Mouse (Mus musculus) heart, embryonic 15.5 days (tissue): ENCODE measurements around the gene Tcf7l1. TPM values are rescaled to one million over a fixed set of nuclear protein-coding genes. Genes with fewer than 3 reads are reported as not detected.
A peak's percentile ranks its signal among the peaks of the same experiment; 100 is the strongest.

Experiments
- ATAC-seq: fragments of 200-750 bp; cut with Nextera tagmentation; replicated peaks from 2 replicates; pipeline ENCODE4 v1.8.0; 2017; ENCODE audit warnings: low read depth, moderate TSS enrichment; ENCODE audit not compliant: insufficient number of reproducible peaks, insufficient read depth, low FRiP score
- H3K27ac ChIP-seq: fragments of 300-500 bp; sonication (generic); 2 replicates; pipeline ENCODE4 v1.5.1; 2015; ENCODE audit warnings: mild to moderate bottlenecking, inconsistent platforms
- H3K27me3 ChIP-seq: fragments of 300-500 bp; sonication (generic); 2 replicates; pipeline ENCODE4 v1.6.1; 2015; ENCODE audit warnings: inconsistent platforms
- H3K36me3 ChIP-seq: fragments of 300-500 bp; sonication (generic); 2 replicates; pipeline ENCODE4 v1.6.1; 2015; ENCODE audit warnings: mild to moderate bottlenecking, inconsistent platforms
- H3K4me1 ChIP-seq: fragments of 300-500 bp; sonication (generic); replicated peaks from 2 replicates; pipeline ENCODE4 v1.6.1; 2015; ENCODE audit warnings: inconsistent platforms
- H3K4me2 ChIP-seq: fragments of 300-500 bp; sonication (generic); 2 replicates; pipeline ENCODE4 v1.6.1; 2015; ENCODE audit warnings: inconsistent platforms, mild to moderate bottlenecking, moderate library complexity
- H3K4me3 ChIP-seq: fragments of 300-500 bp; sonication (generic); 2 replicates; pipeline ENCODE4 v1.5.1; 2015; ENCODE audit warnings: mild to moderate bottlenecking, inconsistent platforms
- H3K9ac ChIP-seq: fragments of 300-500 bp; sonication (generic); 2 replicates; pipeline ENCODE4 v1.6.1; 2015; ENCODE audit warnings: mild to moderate bottlenecking, inconsistent platforms
- H3K9me3 ChIP-seq: fragments of 300-500 bp; sonication (generic); replicated peaks from 2 replicates; pipeline ENCODE4 v1.6.1; 2016; ENCODE audit warnings: inconsistent platforms
- WGBS: fragments of 180-500 bp; shearing (Covaris S2); methylation state at CpG from one replicate; pipeline ENCODE4 v1.1.7; 2015; ENCODE audit warnings: mixed read lengths; 5-methylcytosine and 5-hydroxymethylcytosine counted together
- polyA plus RNA-seq: library from polyadenylated mRNA; unstranded; fragments of >200 nt; fragmentation: Nextera tagmentation; extraction: Ambion mirVana; gene quantifications from 2 replicates; pipeline ENCODE4 v1.2.1, GENCODE M21; 2015

Gene Tcf7l1
- polyA plus RNA-seq, 1 experiment from 2014 or later = 12.6 TPM

DNA sequence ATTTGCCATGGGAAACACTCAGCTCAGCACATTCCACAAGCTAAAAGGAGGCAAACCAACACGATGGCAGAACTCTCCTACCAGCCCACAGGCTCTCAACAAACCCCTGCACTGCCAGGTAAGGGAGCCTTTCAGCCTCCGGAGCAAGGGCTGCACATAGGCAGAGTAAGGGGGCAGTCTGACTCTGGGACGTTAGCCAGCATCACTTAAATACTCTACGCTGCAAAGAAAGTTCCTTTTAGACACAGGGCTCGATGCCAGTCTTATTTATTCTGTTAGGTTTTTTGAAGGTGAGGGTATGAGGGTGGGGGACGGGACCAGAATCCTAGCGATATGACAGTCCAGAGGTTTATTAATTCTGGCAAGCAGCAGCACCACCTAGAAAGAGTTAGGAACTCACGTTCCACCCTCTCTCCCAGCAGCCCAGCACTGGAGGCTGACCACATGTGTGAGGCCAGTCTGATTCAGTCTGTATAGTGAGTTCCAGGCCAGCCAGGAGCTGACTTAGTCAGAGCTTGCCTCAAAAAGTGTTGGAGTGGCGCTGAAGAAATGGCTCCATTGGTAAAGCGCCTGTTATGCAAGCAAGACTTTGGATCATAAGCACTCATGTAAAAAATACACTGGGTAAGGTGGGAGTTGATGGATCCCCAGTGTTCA is 44.8 kb downstream of the Tcf7l1 start:
- Histone ChIP-seq H3K27me3 (no peaks in the 10 kb centered on the region), H3K27ac (peak overlapping the region; percentile 8; the same call in 1 of the 2 replicates), H3K4me2 (no peak overlapping the region), H3K4me1 (peaks cover 71% of the 10 kb centered on the region), H3K36me3 (no peaks in the 10 kb centered on the region), H3K9ac (no peak overlapping the region), H3K9me3 (no peaks in the 10 kb centered on the region), H3K4me3 (no peak overlapping the region)
- WGBS = 38% methylated on average over 10 of the region's 10 CpGs
- no peak for ATAC-seq

DNA sequence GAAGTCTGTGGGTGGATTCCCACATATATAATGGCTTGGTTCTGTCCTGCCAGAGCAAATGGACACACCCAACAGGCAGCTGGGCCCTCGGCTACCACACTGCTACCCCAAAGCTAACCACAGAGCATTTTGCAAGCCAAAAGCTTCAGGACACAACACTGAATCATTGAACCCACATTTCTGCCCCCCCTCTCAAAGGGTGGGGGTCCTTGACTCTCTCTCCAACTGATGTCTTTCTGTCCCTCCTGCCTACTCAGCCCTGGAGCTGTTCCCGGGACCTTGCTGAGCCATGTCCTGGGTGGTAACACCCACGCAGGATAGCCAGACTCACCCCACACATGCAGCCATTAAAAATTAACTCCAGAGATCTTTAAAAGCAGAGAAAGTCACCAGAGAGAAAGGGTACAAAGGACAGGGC is 45.4 kb downstream of the Tcf7l1 start:
- peak overlapping the region; percentile 8; the same call in 1 of the 2 replicates for H3K27ac ChIP-seq
- H3K36me3 ChIP-seq = no peaks in the 10 kb centered on the region
- H3K9me3 ChIP-seq = no peaks in the 10 kb centered on the region
- H3K9ac ChIP-seq = no peak overlapping the region
- H3K4me1 ChIP-seq = peaks cover 64% of the 10 kb centered on the region
- 68% methylated on average over 3 of the region's 3 CpGs for WGBS
- H3K4me3 ChIP-seq = no peak overlapping the region
- H3K27me3 ChIP-seq = no peaks in the 10 kb centered on the region
- ATAC-seq = no peak
- H3K4me2 ChIP-seq = no peak overlapping the region

DNA sequence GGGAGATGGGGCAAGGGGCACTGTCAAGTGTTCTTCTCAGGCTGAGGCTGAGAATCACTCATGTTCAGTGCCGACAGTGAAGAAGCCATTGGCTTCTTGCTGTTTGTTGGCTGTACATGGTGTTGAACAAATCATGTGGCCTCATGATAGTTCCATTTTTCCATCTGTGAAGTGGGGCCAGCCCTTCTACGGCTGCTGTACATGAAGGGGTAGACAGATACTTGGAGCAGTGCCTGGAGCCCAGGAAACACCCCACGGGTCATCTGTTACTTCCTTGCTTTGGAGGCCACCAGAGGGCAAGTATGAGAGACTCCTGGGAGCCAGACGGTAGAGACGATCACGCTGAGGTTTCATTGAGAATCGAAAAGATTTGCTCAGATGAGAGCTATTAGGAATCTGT is 46.7 kb downstream of the Tcf7l1 start:
- H3K36me3 ChIP-seq = no peaks in the 10 kb centered on the region
- no peaks in the 10 kb centered on the region for H3K27me3 ChIP-seq
- no peak overlapping the region for H3K4me2 ChIP-seq
- no peak overlapping the region for H3K4me3 ChIP-seq
- no peak for ATAC-seq
- peaks cover 55% of the 10 kb centered on the region for H3K4me1 ChIP-seq
- H3K9me3 ChIP-seq = no peaks in the 10 kb centered on the region
- WGBS = 53% methylated on average over 7 of the region's 7 CpGs
- H3K27ac ChIP-seq = no peak overlapping the region
- H3K9ac ChIP-seq = no peak overlapping the region

DNA sequence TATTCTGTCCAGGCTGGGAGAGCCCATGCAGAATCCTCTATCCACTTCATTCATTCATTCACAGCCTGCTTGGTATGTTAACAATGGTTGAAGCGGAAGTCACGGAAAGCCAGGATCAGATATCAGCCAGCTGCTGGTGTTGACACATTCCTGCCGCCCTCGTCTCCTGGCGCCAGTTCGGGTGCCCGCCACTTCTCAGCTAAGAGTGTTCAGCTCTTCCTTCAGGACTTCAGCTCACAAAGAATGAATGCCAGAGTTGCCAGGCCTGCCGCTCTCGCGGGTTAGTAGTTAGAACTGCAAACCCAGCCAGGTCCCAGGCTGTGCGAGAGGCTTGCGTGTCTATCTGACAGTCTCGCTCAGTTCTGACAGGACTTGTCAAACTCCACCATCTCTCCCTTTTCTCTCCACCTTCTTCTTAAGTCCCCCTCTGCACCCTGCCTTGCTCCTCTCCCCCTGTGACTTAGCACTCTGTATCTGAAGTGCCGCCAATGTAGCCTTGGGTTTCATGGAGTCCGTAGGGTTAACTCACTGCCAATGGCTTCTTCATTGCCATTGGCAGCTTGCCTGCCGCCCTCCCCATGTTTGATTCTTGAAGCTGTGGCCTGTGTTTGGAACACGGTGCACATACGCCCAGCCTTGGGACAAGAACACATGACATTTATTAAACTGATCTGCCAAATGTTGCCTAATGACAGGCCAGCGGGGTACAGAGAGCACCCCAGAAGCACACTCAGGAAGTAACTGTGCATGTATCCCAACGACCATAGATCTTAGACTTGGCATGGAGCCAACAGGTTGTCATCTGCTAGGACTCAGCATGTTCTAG is 48.2 kb downstream of the Tcf7l1 start:
- 12% methylated on average over 20 of the region's 20 CpGs for WGBS
- no peaks in the 10 kb centered on the region for H3K36me3 ChIP-seq
- H3K27ac ChIP-seq = peak overlapping the region; percentile 81
- peak overlapping the region; percentile 32; the same call in 1 of the 2 replicates for H3K9ac ChIP-seq
- H3K4me2 ChIP-seq = peak overlapping the region; percentile 55
- H3K27me3 ChIP-seq = no peaks in the 10 kb centered on the region
- no peaks in the 10 kb centered on the region for H3K9me3 ChIP-seq
- H3K4me1 ChIP-seq = peaks cover 56% of the 10 kb centered on the region
- peak; percentile 55 for ATAC-seq
- peak overlapping the region; percentile 16; the same call in 1 of the 2 replicates for H3K4me3 ChIP-seq

DNA sequence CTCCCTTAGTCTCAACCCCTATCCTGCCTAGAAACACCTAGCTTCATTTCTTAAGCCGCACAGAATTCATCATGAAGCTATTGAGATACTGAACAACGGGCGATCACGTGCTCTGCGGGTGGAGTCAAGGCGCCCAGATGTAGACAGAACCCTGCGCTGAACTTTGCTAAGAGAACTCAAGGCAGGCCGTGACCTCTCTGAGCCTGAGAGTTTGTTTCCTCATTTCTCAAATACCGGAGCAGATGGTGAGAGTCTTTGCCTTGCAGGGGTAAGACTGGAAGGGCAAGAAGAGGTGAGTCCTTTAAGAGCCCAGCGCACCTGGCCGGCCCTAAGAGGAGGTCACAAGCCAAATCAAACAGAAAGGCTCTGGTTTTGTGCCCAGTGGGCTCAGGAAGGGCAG is 52.2 kb downstream of the Tcf7l1 start:
- WGBS = 90% methylated on average over 11 of the region's 11 CpGs
- Histone ChIP-seq H3K27ac (no peak overlapping the region), H3K4me3 (no peak overlapping the region), H3K9me3 (no peaks in the 10 kb centered on the region), H3K9ac (no peak overlapping the region), H3K4me2 (no peak overlapping the region), H3K27me3 (no peaks in the 10 kb centered on the region), H3K4me1 (peaks cover 36% of the 10 kb centered on the region), H3K36me3 (no peaks in the 10 kb centered on the region)
- ATAC-seq = no peak

DNA sequence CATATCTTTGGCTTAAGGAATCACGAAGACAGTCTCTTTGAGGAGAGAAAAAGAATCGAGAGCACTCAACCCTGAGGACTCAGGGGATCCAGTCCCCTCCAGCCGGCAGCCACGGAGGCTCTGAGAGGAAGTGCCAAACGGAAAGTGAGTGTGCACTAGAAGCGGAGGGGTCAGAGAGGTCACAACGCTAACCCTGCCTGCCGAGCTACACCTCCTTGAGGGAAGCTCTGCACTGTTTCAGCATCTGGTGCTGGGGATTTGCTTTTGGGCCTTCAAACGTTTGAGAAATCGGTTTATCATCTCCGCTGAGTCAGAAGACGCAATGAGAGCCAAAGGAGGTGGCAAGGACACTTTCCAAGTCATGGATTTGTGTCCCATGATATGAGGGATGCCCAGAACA is 53.8 kb downstream of the Tcf7l1 start:
- no peak overlapping the region for H3K4me3 ChIP-seq
- no peaks in the 10 kb centered on the region for H3K27me3 ChIP-seq
- H3K9ac ChIP-seq = no peak overlapping the region
- no peaks in the 10 kb centered on the region for H3K9me3 ChIP-seq
- WGBS = 31% methylated on average over 12 of the region's 12 CpGs
- no peak for ATAC-seq
- 0 out of 2 replicates have a peak overlapping the region, but pooled peaks have one; percentile 7 for H3K27ac ChIP-seq
- H3K36me3 ChIP-seq = no peaks in the 10 kb centered on the region
- no peak overlapping the region for H3K4me2 ChIP-seq
- H3K4me1 ChIP-seq = peaks cover 24% of the 10 kb centered on the region

DNA sequence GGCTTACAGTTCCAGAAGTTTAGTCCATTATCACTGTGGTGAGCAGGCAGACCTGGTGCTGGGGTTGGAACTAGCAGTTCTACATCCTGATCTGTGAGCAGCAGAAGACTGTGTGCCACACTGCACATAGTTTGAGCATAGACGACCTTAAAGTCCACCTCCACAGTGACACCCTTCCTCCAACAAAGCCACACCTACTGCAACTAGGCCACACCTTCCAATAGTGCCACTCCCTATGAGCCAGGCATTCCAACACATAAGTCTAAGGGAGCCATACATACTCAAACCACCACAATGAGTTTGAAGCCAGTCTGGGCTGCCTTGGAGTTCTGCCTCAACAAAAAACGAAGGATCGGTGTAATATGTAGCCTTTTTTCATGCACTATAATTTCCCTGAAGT is 55.7 kb downstream of the Tcf7l1 start:
- Histone ChIP-seq H3K4me1 (peaks cover 21% of the 10 kb centered on the region), H3K36me3 (no peaks in the 10 kb centered on the region), H3K27ac (no peak overlapping the region), H3K4me3 (no peak overlapping the region), H3K4me2 (no peak overlapping the region), H3K9me3 (no peaks in the 10 kb centered on the region), H3K9ac (no peak overlapping the region), H3K27me3 (no peaks in the 10 kb centered on the region)
- no peak for ATAC-seq
- 90% methylated on average over 3 of the region's 3 CpGs for WGBS

DNA sequence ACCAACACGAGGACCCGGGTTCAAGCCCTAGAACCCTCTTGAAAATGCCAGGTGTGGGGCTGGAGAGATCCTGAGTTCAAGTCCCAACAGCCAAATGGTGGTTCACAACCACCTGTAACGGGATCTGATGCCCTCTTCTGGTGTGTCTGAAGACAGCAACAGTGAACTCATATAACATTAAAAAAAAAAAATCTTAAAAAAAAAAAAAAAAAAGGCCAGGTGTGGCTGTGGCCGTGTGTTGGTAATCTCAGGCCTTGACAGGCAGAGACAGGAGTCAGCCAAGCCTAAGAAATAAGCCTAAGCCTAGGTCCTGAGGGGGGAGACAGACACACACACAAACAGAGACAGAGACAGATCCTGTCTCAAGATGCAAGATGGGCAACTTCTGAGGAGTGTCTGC is 56.9 kb downstream of the Tcf7l1 start:
- Histone ChIP-seq H3K9ac (no peak overlapping the region), H3K27me3 (no peaks in the 10 kb centered on the region), H3K4me1 (peaks cover 16% of the 10 kb centered on the region), H3K36me3 (no peaks in the 10 kb centered on the region), H3K27ac (no peak overlapping the region), H3K4me2 (no peak overlapping the region), H3K9me3 (no peaks in the 10 kb centered on the region), H3K4me3 (no peak overlapping the region)
- 79% methylated on average over 4 of the region's 4 CpGs for WGBS
- no peak for ATAC-seq

DNA sequence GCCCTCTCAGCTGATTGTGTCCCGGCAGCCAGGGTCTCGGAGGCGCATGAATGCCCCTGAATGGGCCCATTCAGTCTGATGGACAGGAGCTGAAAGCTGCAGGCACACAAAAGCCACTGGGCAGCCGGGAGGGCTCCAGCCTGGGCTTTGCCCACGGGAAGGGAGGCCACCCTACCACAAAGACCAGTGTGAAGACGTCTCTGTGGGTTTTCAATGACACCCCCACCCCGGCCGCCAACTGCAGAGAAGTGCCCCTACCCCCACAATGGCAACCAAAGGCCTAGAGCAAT is 58.5 kb downstream of the Tcf7l1 start:
- Histone ChIP-seq H3K27me3 (no peaks in the 10 kb centered on the region), H3K9me3 (no peaks in the 10 kb centered on the region), H3K36me3 (no peaks in the 10 kb centered on the region), H3K9ac (no peak overlapping the region), H3K27ac (no peak overlapping the region), H3K4me2 (no peak overlapping the region), H3K4me3 (no peak overlapping the region), H3K4me1 (peaks cover 13% of the 10 kb centered on the region)
- 57% methylated on average over 8 of the region's 8 CpGs for WGBS
- no peak for ATAC-seq

DNA sequence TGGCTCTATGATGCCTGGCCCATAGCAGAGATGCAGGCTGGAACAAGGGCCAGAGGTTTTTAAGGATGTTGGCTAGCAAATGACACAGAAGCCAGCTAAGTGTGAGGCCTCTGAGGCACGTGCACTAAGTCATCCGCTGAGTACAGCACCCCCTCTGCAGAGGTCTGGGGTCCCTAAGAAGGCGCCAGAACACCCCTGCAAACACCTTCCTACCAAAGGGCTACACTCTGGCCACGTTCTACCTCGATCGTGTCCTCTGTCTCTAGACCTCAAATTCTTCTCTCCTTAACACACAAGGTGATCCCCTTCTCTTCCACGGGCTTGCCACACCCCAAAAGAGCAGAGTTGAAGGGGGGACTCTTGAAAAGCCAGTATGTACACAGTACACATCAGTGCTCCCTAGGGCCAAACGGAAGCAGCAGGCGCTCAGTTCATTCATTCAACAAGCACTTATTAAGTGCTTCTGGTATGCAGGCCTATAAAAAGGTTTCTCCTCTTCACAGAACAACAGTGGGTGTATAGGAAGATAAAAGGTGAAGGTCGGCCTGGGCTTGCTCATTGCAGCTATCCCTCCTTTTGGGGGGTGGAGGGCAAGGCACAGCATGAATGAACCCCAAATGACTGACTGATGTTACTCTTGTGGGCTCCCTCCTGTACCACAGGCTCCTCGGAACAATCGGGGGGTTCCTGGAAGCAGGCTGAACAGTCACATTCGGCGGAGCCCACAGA is 59.1 kb downstream of the Tcf7l1 start:
- ATAC-seq = no peak
- 69% methylated on average over 14 of the region's 14 CpGs for WGBS
- Histone ChIP-seq H3K4me3 (no peak overlapping the region), H3K36me3 (no peaks in the 10 kb centered on the region), H3K9me3 (no peaks in the 10 kb centered on the region), H3K9ac (no peak overlapping the region), H3K4me1 (peaks cover 11% of the 10 kb centered on the region), H3K27ac (no peak overlapping the region), H3K27me3 (no peaks in the 10 kb centered on the region), H3K4me2 (no peak overlapping the region)

DNA sequence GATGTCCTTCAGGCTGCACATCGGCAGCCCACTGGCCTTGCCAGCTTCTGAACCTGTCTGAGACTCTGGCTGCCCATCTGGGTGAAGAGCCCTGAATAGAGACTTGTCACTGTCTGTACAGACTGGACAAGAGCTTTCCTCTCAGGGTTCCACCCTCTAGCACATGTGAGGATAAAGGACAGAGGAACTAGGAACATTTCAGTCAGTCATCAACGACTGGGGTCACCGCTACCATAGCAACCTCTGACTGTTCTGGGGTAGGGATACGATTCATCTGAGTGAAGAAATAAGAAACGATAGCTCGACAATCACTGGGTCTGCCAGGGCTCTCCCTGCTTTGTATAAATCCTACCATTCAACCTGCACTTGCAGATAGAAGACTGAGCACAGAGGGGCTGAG is 61.2 kb downstream of the Tcf7l1 start:
- peaks cover 19% of the 10 kb centered on the region for H3K4me1 ChIP-seq
- ATAC-seq = no peak
- WGBS = 64% methylated on average over 6 of the region's 6 CpGs

More for the DNA sequence above, 61.2 kb downstream of the Tcf7l1 start:
- Histone ChIP-seq H3K9ac (no peak overlapping the region), H3K36me3 (no peaks in the 10 kb centered on the region), H3K4me2 (no peak overlapping the region), H3K27ac (no peak overlapping the region), H3K9me3 (no peaks in the 10 kb centered on the region), H3K27me3 (no peaks in the 10 kb centered on the region), H3K4me3 (no peak overlapping the region)
